Mouse (Mus musculus) testis, adult 2 months (tissue): ENCODE data around the gene Hydin.

Source experiments
- CTCF ChIP-seq: fragments of 200-500 bp; IDR thresholded peaks from 2 replicates; pipeline ENCODE4 v1.5.1; 2012; ENCODE audit warnings: low read depth, mild to moderate bottlenecking, inconsistent platforms, low read length, moderate library complexity; ENCODE audit not compliant: control insufficient read depth, insufficient read depth, insufficient replicate concordance
- POLR2A ChIP-seq: fragments of 200-500 bp; IDR thresholded peaks from 2 replicates; pipeline ENCODE4 v1.6.1; 2012; ENCODE audit warnings: low read depth, mild to moderate bottlenecking, inconsistent platforms, low read length, moderate library complexity; ENCODE audit not compliant: control insufficient read depth

- no peak for TF ChIP-seq CTCF
- TF ChIP-seq POLR2A = no peak
These were observed 187.7 kb downstream of the Hydin start for GRCm38 (mm10) chr8:110454466-110454865.
